Mouse (Mus musculus): ENCODE data around the gene Nudt7. TPM values are rescaled to one million over a fixed set of nuclear protein-coding genes. Genes with fewer than 3 reads are reported as not detected.

Gene Nudt7
- polyA plus RNA-seq, 1 experiment from 2014 or later: 13.7 TPM

DNA sequence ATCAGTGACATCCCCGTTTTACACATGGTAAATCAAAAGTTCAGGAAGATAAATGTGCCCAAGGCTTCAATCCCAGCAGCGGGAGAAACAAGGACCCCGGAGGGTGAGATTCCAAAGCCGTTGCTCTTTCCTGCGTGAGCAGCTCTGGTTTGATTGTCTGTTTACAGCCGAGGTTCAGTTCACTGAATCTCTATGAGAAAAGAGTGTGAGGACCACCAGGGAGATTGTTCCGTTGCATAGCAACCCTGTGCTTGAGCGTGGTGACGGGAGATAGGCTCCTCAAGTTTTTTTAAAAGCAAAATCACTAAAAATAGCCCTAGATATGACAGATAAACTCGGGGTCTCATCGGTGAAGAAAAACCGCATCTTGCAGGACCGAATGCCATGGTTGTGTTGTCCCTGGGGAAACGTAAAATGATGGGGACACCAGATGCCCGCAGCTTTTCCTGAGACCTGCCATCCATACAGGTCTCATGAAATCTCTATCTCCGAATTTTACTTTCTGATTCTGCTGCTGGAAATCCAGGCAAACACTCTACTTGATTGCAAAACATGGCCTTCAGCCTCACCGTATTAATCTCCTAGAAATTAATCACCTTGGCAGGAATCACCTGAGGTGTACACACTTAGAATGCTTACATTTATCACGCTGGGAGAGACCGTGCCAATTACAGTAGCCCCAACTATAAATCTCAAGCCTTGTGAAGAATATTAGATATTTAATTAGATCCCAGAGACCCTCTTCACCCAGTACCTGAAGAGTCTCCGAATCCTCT lies 23.8 kb upstream of the Nudt7 start:
- no peak for ATAC-seq (ENCODE audit: insufficient number of reproducible peaks, insufficient read depth, low FRiP score, low read depth)
- H3K36me3 ChIP-seq (ENCODE audit: control insufficient read depth, insufficient read depth, low read length): no peaks in the 10 kb centered on the region
- H3K27ac ChIP-seq (ENCODE audit: low read length): no peak overlapping the region
- H3K9me3 ChIP-seq (ENCODE audit: control insufficient read depth, low read depth, low read length): no peaks in the 10 kb centered on the region
- WGBS: 76% methylated on average over 20 of the region's 20 CpGs
- no peak overlapping the region for H3K9ac ChIP-seq (replicated peaks; ENCODE audit: low read depth, low read length)
- H3K27me3 ChIP-seq (ENCODE audit: control insufficient read depth, insufficient read depth, low read length): no peaks in the 10 kb centered on the region
- H3K4me2 ChIP-seq (replicated peaks; ENCODE audit: low read depth, low read length): no peak overlapping the region
- H3K4me3 ChIP-seq (ENCODE audit: low read depth, low read length): no peak overlapping the region
- H3K4me1 ChIP-seq (ENCODE audit: control insufficient read depth, insufficient read depth, low read length): no peaks in the 10 kb centered on the region

DNA sequence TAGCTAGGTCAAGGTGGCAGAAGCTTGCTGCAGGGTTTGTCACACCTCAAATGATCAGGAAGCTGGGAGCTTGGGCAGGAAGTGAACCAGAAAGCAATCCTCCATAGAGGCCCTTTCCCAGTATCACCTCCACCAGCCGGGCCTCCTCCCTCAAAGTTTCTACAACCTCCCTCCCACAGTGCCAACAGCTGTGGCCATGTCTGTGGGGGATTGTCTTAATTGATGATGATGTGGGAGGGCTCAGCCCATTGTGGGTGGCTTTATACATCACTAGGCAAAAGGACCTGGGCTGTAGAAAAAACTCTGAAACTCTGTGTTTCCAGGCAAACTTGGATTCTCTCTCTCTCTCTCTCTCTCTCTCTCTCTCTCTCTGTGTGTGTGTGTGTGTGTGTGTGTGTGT lies 18.3 kb upstream of the Nudt7 start:
- Histone ChIP-seq H3K4me1 (ENCODE audit: control insufficient read depth, insufficient read depth, low read length) (no peaks in the 10 kb centered on the region), H3K9me3 (ENCODE audit: control insufficient read depth, low read depth, low read length) (no peaks in the 10 kb centered on the region), H3K27ac (ENCODE audit: low read length) (no peak overlapping the region), H3K9ac (replicated peaks; ENCODE audit: low read depth, low read length) (no peak overlapping the region), H3K4me2 (replicated peaks; ENCODE audit: low read depth, low read length) (no peak overlapping the region), H3K36me3 (ENCODE audit: control insufficient read depth, insufficient read depth, low read length) (no peaks in the 10 kb centered on the region), H3K4me3 (ENCODE audit: low read depth, low read length) (no peak overlapping the region), H3K27me3 (ENCODE audit: control insufficient read depth, insufficient read depth, low read length) (no peaks in the 10 kb centered on the region)
- ATAC-seq (ENCODE audit: insufficient number of reproducible peaks, insufficient read depth, low FRiP score, low read depth): no peak
- 67% methylated on average over 1 of the region's 1 CpGs for WGBS

DNA sequence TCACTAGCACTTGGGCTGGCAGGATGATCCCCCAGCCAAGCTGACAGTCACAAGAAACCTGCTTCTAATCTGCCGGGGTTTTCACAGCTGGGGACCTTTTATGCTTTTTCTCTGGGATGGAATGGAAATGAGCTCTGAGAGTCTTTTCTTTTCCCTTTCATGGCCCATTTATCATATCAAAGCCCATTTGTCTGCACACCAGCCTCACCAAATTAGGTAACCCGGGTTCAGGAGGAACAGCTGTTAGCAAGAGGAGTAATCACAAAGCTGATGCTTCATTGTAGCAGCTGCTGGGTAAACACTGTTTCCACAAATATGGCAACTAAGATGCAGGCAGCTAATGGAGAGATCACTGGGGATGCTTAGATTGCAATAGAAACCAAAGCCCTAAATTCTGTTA lies 17.3 kb upstream of the Nudt7 start:
- ATAC-seq (ENCODE audit: insufficient number of reproducible peaks, insufficient read depth, low FRiP score, low read depth): no peak
- no peak overlapping the region for H3K27ac ChIP-seq (ENCODE audit: low read length)
- H3K4me2 ChIP-seq (replicated peaks; ENCODE audit: low read depth, low read length): no peak overlapping the region
- no peaks in the 10 kb centered on the region for H3K36me3 ChIP-seq (ENCODE audit: control insufficient read depth, insufficient read depth, low read length)
- 10% methylated on average over 2 of the region's 2 CpGs for WGBS
- no peak overlapping the region for H3K9ac ChIP-seq (replicated peaks; ENCODE audit: low read depth, low read length)
- no peaks in the 10 kb centered on the region for H3K4me1 ChIP-seq (ENCODE audit: control insufficient read depth, insufficient read depth, low read length)
- no peaks in the 10 kb centered on the region for H3K27me3 ChIP-seq (ENCODE audit: control insufficient read depth, insufficient read depth, low read length)
- no peaks in the 10 kb centered on the region for H3K9me3 ChIP-seq (ENCODE audit: control insufficient read depth, low read depth, low read length)
- H3K4me3 ChIP-seq (ENCODE audit: low read depth, low read length): no peak overlapping the region

DNA sequence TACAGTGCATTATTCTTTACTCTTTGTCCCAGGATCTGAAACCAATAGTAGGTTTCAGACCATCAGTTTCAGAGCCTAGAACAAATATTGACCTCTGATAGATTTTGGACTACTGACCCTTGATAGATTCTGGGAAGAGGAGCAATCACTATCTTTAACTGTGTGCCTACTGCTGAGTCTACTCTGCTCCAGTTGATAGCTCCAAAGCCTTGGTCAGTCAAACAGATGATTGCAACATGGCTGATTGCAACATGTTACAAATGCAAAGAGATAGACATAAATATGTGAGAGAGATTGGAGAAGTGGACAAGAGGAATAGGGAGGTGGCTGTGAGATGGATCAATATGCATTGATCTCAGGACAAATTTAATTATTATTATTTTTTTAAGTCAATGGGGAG lies 15.9 kb upstream of the Nudt7 start:
- H3K36me3 ChIP-seq (ENCODE audit: control insufficient read depth, insufficient read depth, low read length): no peaks in the 10 kb centered on the region
- no peaks in the 10 kb centered on the region for H3K9me3 ChIP-seq (ENCODE audit: control insufficient read depth, low read depth, low read length)
- H3K27ac ChIP-seq (ENCODE audit: low read length): no peak overlapping the region
- no peak for ATAC-seq (ENCODE audit: insufficient number of reproducible peaks, insufficient read depth, low FRiP score, low read depth)
- no peaks in the 10 kb centered on the region for H3K27me3 ChIP-seq (ENCODE audit: control insufficient read depth, insufficient read depth, low read length)
- H3K4me2 ChIP-seq (replicated peaks; ENCODE audit: low read depth, low read length): no peak overlapping the region
- no peaks in the 10 kb centered on the region for H3K4me1 ChIP-seq (ENCODE audit: control insufficient read depth, insufficient read depth, low read length)
- H3K9ac ChIP-seq (replicated peaks; ENCODE audit: low read depth, low read length): no peak overlapping the region
- no peak overlapping the region for H3K4me3 ChIP-seq (ENCODE audit: low read depth, low read length)

DNA sequence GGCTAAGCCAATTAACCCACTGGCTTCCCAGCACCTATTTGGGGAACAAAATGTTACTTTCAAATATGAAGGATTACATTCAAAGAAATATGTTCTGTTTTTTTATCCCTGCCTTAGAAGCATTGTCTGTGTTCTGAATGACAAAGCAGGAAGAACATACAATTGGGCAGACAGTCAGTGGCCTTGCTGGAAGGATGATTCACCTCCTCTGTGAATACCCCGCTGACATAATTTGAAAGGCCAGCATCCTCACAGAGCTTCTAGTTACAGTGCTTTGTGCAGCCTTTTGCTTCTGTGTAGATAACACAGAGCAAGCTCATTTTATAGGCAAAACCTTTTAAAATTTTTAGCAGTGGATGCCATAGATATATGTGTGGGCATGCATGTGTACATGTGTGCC lies 11.6 kb upstream of the Nudt7 start:
- Histone ChIP-seq H3K27me3 (ENCODE audit: control insufficient read depth, insufficient read depth, low read length) (no peaks in the 10 kb centered on the region), H3K4me3 (ENCODE audit: low read depth, low read length) (no peak overlapping the region), H3K9me3 (ENCODE audit: control insufficient read depth, low read depth, low read length) (no peaks in the 10 kb centered on the region), H3K9ac (replicated peaks; ENCODE audit: low read depth, low read length) (no peak overlapping the region), H3K4me1 (ENCODE audit: control insufficient read depth, insufficient read depth, low read length) (no peaks in the 10 kb centered on the region), H3K4me2 (replicated peaks; ENCODE audit: low read depth, low read length) (no peak overlapping the region), H3K36me3 (ENCODE audit: control insufficient read depth, insufficient read depth, low read length) (no peaks in the 10 kb centered on the region), H3K27ac (ENCODE audit: low read length) (no peak overlapping the region)
- no peak for ATAC-seq (ENCODE audit: insufficient number of reproducible peaks, insufficient read depth, low FRiP score, low read depth)
- 88% methylated on average over 1 of the region's 1 CpGs for WGBS

DNA sequence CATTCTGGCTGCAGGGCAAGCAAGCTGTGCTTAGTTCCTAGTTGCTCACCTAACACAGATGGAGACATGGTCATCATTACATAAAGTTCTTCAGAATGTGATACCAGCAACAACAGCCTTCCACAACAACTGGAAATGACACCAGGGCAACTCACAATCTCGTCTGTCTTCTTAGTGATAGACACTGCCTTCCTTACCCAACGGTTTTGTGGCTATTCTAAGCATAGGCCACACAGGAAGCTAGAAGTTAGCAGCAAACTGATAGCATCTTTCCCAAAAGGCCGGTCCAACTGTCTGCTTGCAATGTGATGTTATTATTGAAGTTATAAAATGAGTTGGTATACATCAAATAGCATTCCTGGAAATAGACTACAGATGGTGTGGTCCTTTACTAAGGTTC lies 9.7 kb upstream of the Nudt7 start:
- H3K9me3 ChIP-seq (ENCODE audit: control insufficient read depth, low read depth, low read length): no peaks in the 10 kb centered on the region
- ATAC-seq (ENCODE audit: insufficient number of reproducible peaks, insufficient read depth, low FRiP score, low read depth): no peak
- H3K9ac ChIP-seq (replicated peaks; ENCODE audit: low read depth, low read length): no peak overlapping the region
- H3K4me2 ChIP-seq (replicated peaks; ENCODE audit: low read depth, low read length): no peak overlapping the region
- H3K27me3 ChIP-seq (ENCODE audit: control insufficient read depth, insufficient read depth, low read length): no peaks in the 10 kb centered on the region
- WGBS: 56% methylated on average over 3 of the region's 3 CpGs
- H3K4me1 ChIP-seq (ENCODE audit: control insufficient read depth, insufficient read depth, low read length): no peaks in the 10 kb centered on the region
- no peak overlapping the region for H3K4me3 ChIP-seq (ENCODE audit: low read depth, low read length)
- no peaks in the 10 kb centered on the region for H3K36me3 ChIP-seq (ENCODE audit: control insufficient read depth, insufficient read depth, low read length)
- H3K27ac ChIP-seq (ENCODE audit: low read length): no peak overlapping the region

DNA sequence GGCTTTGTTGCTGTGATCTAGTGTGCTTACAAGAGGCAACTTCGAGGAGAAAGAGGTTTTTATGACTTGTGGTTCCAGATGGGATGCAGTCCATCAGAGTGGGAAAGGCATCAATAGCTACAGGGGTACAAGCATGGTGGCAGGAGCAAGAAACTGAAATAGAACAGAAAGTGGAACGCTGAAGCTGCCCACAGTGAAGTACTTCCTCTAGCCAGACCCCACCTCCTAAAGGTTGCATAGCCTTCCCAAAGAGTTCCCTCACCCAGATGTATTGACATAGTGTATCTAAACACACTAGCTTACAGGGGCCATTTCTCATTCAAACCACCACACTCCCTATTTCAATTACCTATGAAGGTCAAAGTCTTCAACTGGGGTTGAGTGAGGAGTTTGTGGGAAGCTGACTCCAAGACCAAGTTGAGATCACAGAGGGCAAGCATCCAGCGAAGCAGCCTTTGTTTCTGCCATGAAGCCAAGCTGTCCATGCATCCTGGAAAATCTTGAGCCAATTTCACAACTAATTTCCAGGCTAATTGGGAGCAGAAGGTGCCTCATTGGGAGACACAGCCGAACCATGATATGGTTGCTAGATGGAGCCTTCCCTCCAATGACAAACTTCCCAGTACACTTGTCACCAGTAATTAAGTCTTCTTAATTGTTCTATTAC lies 9.1 kb upstream of the Nudt7 start:
- WGBS: 75% methylated on average over 4 of the region's 4 CpGs
- no peak overlapping the region for H3K9ac ChIP-seq (replicated peaks; ENCODE audit: low read depth, low read length)
- no peak for ATAC-seq (ENCODE audit: insufficient number of reproducible peaks, insufficient read depth, low FRiP score, low read depth)

DNA sequence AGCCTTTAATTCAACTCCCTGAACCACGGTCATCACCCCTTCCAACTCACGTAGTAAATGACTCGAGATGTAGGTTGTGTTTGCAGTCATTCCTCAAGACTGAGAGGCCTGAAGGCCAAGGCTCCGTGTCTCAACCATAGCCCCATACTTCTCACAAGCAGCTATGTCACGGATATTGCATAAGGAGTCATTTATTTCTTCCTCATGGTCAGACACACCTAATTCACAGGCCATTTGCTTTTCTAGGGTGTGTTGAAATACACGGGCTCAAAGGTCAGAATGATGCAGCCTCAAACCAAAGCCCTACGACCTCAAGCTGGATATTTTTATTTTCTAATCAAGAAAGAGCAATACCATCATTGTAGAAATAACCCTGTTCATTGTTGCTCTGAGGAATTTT lies 2.5 kb upstream of the Nudt7 start:
- Histone ChIP-seq H3K4me2 (replicated peaks; ENCODE audit: low read depth, low read length) (no peak overlapping the region), H3K4me1 (ENCODE audit: control insufficient read depth, insufficient read depth, low read length) (peaks cover 7% of the 10 kb centered on the region; the same call in 1 of the 2 replicates), H3K36me3 (ENCODE audit: control insufficient read depth, insufficient read depth, low read length) (no peaks in the 10 kb centered on the region), H3K27ac (ENCODE audit: low read length) (no peak overlapping the region), H3K4me3 (ENCODE audit: low read depth, low read length) (no peak overlapping the region), H3K9me3 (ENCODE audit: control insufficient read depth, low read depth, low read length) (no peaks in the 10 kb centered on the region), H3K27me3 (ENCODE audit: control insufficient read depth, insufficient read depth, low read length) (no peaks in the 10 kb centered on the region), H3K9ac (replicated peaks; ENCODE audit: low read depth, low read length) (no peak overlapping the region)
- no peak for ATAC-seq (ENCODE audit: insufficient number of reproducible peaks, insufficient read depth, low FRiP score, low read depth)
- 79% methylated on average over 7 of the region's 7 CpGs for WGBS

More for the DNA sequence above, 9.1 kb upstream of the Nudt7 start:
- H3K4me2 ChIP-seq (replicated peaks; ENCODE audit: low read depth, low read length): no peak overlapping the region
- H3K36me3 ChIP-seq (ENCODE audit: control insufficient read depth, insufficient read depth, low read length): no peaks in the 10 kb centered on the region
- no peaks in the 10 kb centered on the region for H3K27me3 ChIP-seq (ENCODE audit: control insufficient read depth, insufficient read depth, low read length)
- H3K4me3 ChIP-seq (ENCODE audit: low read depth, low read length): no peak overlapping the region
- no peak overlapping the region for H3K27ac ChIP-seq (ENCODE audit: low read length)
- no peaks in the 10 kb centered on the region for H3K9me3 ChIP-seq (ENCODE audit: control insufficient read depth, low read depth, low read length)
- H3K4me1 ChIP-seq (ENCODE audit: control insufficient read depth, insufficient read depth, low read length): no peaks in the 10 kb centered on the region
